Mouse (Mus musculus) heart, postnatal 25 days (tissue): ENCODE results near the gene Slc5a5. TPM values are rescaled to one million over a fixed set of nuclear protein-coding genes. Genes with fewer than 3 reads are reported as not detected.
A peak's percentile ranks its signal among the peaks of the same experiment; 100 is the strongest.

Source experiments
- DNase-seq: peaks from one replicate; pipeline ENCODE4 v3.0.0; 2022; ENCODE audit warnings: low spot score
- intact Hi-C: fragments of 180-260 bp; cut with DNase I; formaldehyde crosslinking; loops from one replicate; pipeline ENCODE4 v1.15.1; 2025
- microRNA-seq: library from miRNA; unstranded; fragments of <30 nt; microRNA quantifications from one replicate; pipeline ENCODE4 v1.2.0, GENCODE M21; 2022
- total RNA-seq, 2 experiments: library from RNA; stranded (reverse); gene quantifications; 2 replicates each; pipeline ENCODE4 v1.2.3; 2021

Gene Slc5a5
- total RNA-seq, 2 experiments from 2014 or later = not detected

GRCm38 (mm10) chr8:70843214-70843773 lies 49.3 kb downstream of the Slc5a5 start:
- intact Hi-C loops = loop anchor here (1.0 to 5.0 kb wide), 2 partner anchors 76 to 123 kb away; no protein-coding TSS in a partner anchor
- DNase-seq = no peak

GRCm38 (mm10) chr8:70842484-70842883 lies 50.1 kb downstream of the Slc5a5 start:
- DNase-seq = no peak
- intact Hi-C loops = loop anchor here (5.0 kb wide), 1 partner anchor 75 kb away; no protein-coding TSS in a partner anchor

GRCm38 (mm10) chr8:70841147-70842072 lies 51.1 kb downstream of the Slc5a5 start:
- DNase-seq = peak; percentile 69
- intact Hi-C loops = loop anchor here (1.0 to 5.0 kb wide), 2 partner anchors 20 to 74 kb away; no protein-coding TSS in a partner anchor

- intact Hi-C loops = loop anchor here (5.0 kb wide), 1 partner anchor 73 kb away; no protein-coding TSS in a partner anchor
- DNase-seq = no peak
These were observed 52.0 kb downstream of the Slc5a5 start for GRCm38 (mm10) chr8:70840590-70840989.

GRCm38 (mm10) chr8:70839408-70840351 lies 52.9 kb downstream of the Slc5a5 start, which contains the start of gene Arrdc2:
TSS of gene Arrdc2 (minus strand) at chr8:70839720.
- peak; percentile 99 for DNase-seq
- intact Hi-C loops = loop anchor here (5.0 kb wide), 1 partner anchor 72 kb away; no protein-coding TSS in a partner anchor

GRCm38 (mm10) chr8:70838654-70839407 lies 53.7 kb downstream of the Slc5a5 start:
- intact Hi-C loops = no loop called here
- no peak for DNase-seq

- DNase-seq = no peak
- intact Hi-C loops = no loop called here
These were observed 55.9 kb downstream of the Slc5a5 start for GRCm38 (mm10) chr8:70836666-70837065.

- intact Hi-C loops = no loop called here
- no peak for DNase-seq
These were observed 58.5 kb downstream of the Slc5a5 start for GRCm38 (mm10) chr8:70834071-70834470.

GRCm38 (mm10) chr8:70833520-70833919 lies 59.0 kb downstream of the Slc5a5 start:
- intact Hi-C loops = no loop called here
- DNase-seq = peak; percentile 68

GRCm38 (mm10) chr8:70833018-70833482 lies 59.5 kb downstream of the Slc5a5 start:
- no peak for DNase-seq
- intact Hi-C loops = no loop called here

Small RNAs within 50 kb of the gene (microRNA-seq; reads per million reads assigned to microRNA genes)
- gene Mir1969 (1.4 reads per million), gene Mir7067 (0.83 reads per million)

Other genes starting within 250 kb of the Slc5a5 start
- gene Pgpep1, start 232.4 kb downstream of the Slc5a5 start, total RNA-seq = 10 to 100 TPM; 46.8 to 47.5 TPM
- 10 to 100 TPM; 60.6 to 62.9 TPM for gene Lsm4, start 219.5 kb downstream of the Slc5a5 start, total RNA-seq
- gene Jund, start 193.8 kb downstream of the Slc5a5 start, total RNA-seq = 100 to 1,000 TPM; 136 to 141 TPM
- gene Iqcn, start 189.3 kb downstream of the Slc5a5 start, total RNA-seq = not detected
- not detected for gene Gm3336, start 174.2 kb downstream of the Slc5a5 start, total RNA-seq
- gene Pde4c, start 169.0 kb downstream of the Slc5a5 start, total RNA-seq = 1 to 10 TPM; 2.5 to 3.7 TPM
- gene Rab3a, start 138.1 kb downstream of the Slc5a5 start, total RNA-seq = 10 to 100 TPM; 49.7 to 57.6 TPM
- gene Mpv17l2, start 131.8 kb downstream of the Slc5a5 start, total RNA-seq = 10 to 100 TPM; 26.7 to 28.0 TPM
- 10 to 100 TPM; 21.8 to 25.5 TPM for gene Pik3r2, start 116.0 kb downstream of the Slc5a5 start, total RNA-seq
- 1 to 10 TPM; 5.2 to 6.3 TPM for gene Mast3, start 87.7 kb downstream of the Slc5a5 start, total RNA-seq
- gene Il12rb1, start 84.3 kb downstream of the Slc5a5 start, total RNA-seq = not detected
- 10 to 100 TPM in 1 of 2 experiments, 1 to 10 TPM in 1; 9.2 to 10.2 TPM for gene Arrdc2, start 53.0 kb downstream of the Slc5a5 start, total RNA-seq
- gene Kcnn1, start 29.5 kb downstream of the Slc5a5 start, total RNA-seq = 1 to 10 TPM; 8.1 to 8.6 TPM
- gene Ccdc124, start 18.8 kb downstream of the Slc5a5 start, total RNA-seq = 10 to 100 TPM; 46.6 to 47.7 TPM
- gene Rpl18a, start 4.7 kb upstream of the Slc5a5 start, total RNA-seq = 100 to 1,000 TPM; 838 to 880 TPM
- gene Map1s, start 13.2 kb upstream of the Slc5a5 start, total RNA-seq = 10 to 100 TPM; 20.7 to 21.2 TPM